Mouse (Mus musculus): ENCODE measurements at regions not wholly inside any gene's neighbourhood (a gene's known extent, or its start where the extent isn't known, plus 50 kb on each side); places are given as distances from the start of the nearest gene placed in this dataset.

DNA sequence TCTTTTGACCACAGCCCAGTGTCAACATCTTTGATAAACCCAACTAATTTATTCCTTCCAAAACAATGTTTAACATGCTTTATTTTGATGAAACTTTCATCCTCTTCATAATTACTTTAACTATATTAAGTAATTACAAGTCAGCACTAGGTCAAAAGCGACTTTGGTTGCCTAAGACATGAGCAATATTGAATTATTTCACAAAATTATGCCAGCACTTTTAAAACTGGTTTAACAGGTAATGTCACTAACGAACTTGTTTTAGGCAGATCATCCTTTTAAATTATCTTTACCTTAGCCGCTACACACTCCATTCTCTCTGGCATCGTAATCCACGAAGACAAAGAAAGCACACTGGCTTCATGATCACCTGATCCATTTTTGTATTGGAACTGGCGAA lies 669.8 kb upstream of the Pou3f3 start:
- H3K9me3 ChIP-seq (replicated peaks) = no peaks in the 10 kb centered on the region
- H3K36me3 ChIP-seq = no peaks in the 10 kb centered on the region
- H3K27ac ChIP-seq = no peak overlapping the region
- no peak overlapping the region for H3K4me3 ChIP-seq
- H3K4me1 ChIP-seq = no peaks in the 10 kb centered on the region
- H3K9ac ChIP-seq = no peak overlapping the region
- WGBS (ENCODE audit: insufficient replicate concordance) = 65% methylated on average over 6 of the region's 6 CpGs
- no peaks in the 10 kb centered on the region for H3K27me3 ChIP-seq (replicated peaks)
- no peak overlapping the region for H3K4me2 ChIP-seq
- no peak for ATAC-seq

DNA sequence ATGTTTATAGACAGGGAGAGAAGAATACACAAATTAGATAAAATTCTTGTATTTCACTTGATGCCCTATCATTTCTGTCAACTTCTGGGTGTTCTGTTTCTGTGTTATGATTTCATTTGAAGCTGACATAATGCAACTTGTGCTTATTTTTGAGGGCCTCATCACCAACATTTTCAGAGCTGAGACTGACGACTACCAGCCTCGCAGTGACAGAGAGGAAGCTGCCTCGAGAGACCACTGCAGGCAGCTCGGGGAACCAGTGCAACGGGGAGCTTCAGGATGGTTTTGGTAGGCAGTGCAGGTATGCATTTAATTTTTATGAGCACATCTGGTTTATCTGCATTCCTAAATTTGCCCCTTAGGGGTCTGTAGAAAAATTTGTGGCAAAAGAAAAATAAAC lies 669.1 kb upstream of the Pou3f3 start:
- Histone ChIP-seq H3K27me3 (replicated peaks) (no peaks in the 10 kb centered on the region), H3K9me3 (replicated peaks) (no peaks in the 10 kb centered on the region), H3K4me1 (no peaks in the 10 kb centered on the region), H3K27ac (no peak overlapping the region), H3K4me3 (no peak overlapping the region), H3K36me3 (no peaks in the 10 kb centered on the region), H3K9ac (no peak overlapping the region), H3K4me2 (no peak overlapping the region)
- 60% methylated on average over 5 of the region's 5 CpGs for WGBS (ENCODE audit: insufficient replicate concordance)
- no peak for ATAC-seq

DNA sequence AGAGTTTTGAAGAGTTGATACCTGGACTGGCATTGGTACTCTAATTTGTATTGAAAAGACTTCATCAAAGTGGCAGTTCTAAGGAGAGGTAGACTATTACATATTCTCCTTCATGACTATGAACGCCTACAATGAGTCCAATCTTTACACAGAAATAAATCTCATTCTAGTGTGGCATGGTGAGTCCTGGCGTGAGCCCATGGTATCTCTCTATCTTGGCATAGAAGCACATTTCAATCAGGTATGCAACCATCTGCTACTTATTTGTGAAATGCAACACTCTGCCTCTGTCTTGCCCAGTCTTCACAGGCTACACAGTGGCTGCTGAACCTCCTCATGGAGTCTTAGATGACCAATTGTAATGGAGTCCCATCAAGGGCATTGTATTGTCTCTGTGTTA lies 661.8 kb upstream of the Pou3f3 start:
- no peaks in the 10 kb centered on the region for H3K27me3 ChIP-seq (replicated peaks)
- no peak overlapping the region for H3K27ac ChIP-seq
- no peaks in the 10 kb centered on the region for H3K4me1 ChIP-seq
- no peak for ATAC-seq
- H3K9ac ChIP-seq = no peak overlapping the region
- WGBS (ENCODE audit: insufficient replicate concordance) = 47% methylated on average over 2 of the region's 2 CpGs
- H3K9me3 ChIP-seq (replicated peaks) = no peaks in the 10 kb centered on the region
- no peak overlapping the region for H3K4me3 ChIP-seq
- no peaks in the 10 kb centered on the region for H3K36me3 ChIP-seq
- no peak overlapping the region for H3K4me2 ChIP-seq

DNA sequence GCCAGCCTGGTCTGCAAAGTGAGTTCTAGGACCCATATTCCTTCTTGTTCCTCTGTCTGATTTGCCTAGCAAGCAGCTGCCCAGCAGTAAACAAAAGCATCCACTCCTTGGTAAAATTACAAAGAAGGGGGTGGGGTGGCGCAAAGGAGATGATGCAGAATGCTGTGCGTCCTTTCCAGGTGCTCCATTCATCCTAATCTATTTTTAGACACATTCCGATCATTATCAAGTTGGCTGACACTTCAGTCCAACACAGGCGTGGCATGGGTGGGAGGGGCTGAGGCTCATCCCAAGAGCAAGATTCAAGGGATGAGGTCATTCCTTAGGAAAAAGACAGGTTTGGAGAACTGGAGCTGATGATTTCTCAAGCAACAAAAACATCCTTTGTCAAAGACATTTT lies 660.2 kb upstream of the Pou3f3 start:
- Histone ChIP-seq H3K27ac (no peak overlapping the region), H3K36me3 (no peaks in the 10 kb centered on the region), H3K9ac (no peak overlapping the region), H3K27me3 (replicated peaks) (no peaks in the 10 kb centered on the region), H3K4me2 (no peak overlapping the region), H3K4me3 (no peak overlapping the region), H3K4me1 (no peaks in the 10 kb centered on the region), H3K9me3 (replicated peaks) (no peaks in the 10 kb centered on the region)
- ATAC-seq = no peak
- WGBS (ENCODE audit: insufficient replicate concordance) = 67% methylated on average over 4 of the region's 4 CpGs

DNA sequence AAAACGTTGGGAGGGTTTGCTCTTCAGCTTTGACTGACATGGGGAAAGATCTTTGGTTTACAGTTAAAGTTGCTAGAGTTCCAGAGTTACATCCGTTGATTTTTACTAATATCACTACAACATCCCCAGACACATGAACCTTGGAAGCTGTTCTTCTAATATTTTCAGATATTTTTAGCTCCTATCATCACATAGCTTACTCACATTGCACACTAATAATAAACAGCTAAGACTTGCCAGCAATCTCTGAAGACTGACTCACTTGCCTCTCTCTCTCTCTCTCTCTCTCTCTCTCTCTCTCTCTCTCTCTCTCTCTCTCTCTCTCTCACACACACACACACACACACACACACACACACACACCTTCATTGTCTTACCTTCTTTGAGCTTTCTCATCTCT lies 654.0 kb upstream of the Pou3f3 start:
- H3K4me1 ChIP-seq = no peaks in the 10 kb centered on the region
- WGBS (ENCODE audit: insufficient replicate concordance) = 44% methylated on average over 2 of the region's 2 CpGs
- no peaks in the 10 kb centered on the region for H3K9me3 ChIP-seq (replicated peaks)
- H3K9ac ChIP-seq = no peak overlapping the region
- H3K4me2 ChIP-seq = no peak overlapping the region
- no peak for ATAC-seq
- H3K36me3 ChIP-seq = no peaks in the 10 kb centered on the region
- H3K27me3 ChIP-seq (replicated peaks) = no peaks in the 10 kb centered on the region
- H3K4me3 ChIP-seq = no peak overlapping the region
- H3K27ac ChIP-seq = no peak overlapping the region

DNA sequence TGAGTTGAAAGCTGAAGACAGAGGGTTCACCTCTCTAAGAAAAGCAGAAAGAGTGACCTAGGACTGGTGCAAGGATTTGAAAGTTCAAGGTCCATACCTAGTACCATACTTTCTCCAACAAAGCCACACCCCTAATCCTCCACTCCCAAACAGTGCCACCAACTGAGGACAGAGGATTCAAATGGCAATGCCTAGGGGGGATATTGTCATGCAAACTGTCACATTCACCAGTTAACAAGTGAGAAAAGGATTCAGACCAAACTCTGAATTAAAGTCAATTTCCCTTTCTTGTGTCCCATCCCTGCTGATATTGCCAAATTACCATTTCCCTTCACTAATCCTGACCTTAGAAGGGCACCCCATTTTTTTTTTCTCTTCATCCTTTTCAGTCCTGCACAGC lies 637.1 kb upstream of the Pou3f3 start:
- H3K9ac ChIP-seq = no peak overlapping the region
- H3K27ac ChIP-seq = no peak overlapping the region
- no peaks in the 10 kb centered on the region for H3K36me3 ChIP-seq
- no peaks in the 10 kb centered on the region for H3K27me3 ChIP-seq (replicated peaks)
- no peak overlapping the region for H3K4me3 ChIP-seq
- no peak for ATAC-seq
- no peaks in the 10 kb centered on the region for H3K9me3 ChIP-seq (replicated peaks)
- H3K4me2 ChIP-seq = no peak overlapping the region
- no peaks in the 10 kb centered on the region for H3K4me1 ChIP-seq

DNA sequence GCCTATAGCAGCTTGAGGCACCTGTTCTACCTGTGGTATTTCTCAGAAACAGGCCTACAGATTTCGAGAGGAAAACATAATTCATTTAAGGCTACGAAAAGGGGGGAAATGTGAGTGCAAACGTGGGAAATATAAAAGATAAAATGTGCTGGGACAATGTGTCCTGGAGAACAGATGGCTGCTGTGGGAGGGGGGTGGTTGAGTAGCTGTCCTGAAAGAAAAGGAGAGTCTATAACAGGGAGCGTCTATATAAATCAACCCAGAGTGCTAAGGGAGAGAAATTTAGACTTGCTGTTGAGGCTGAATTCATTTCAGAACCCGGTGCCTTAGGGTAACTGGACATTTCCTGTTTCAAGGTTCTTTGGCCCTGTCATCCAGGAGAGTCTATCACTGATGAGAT lies 625.5 kb upstream of the Pou3f3 start:
- Histone ChIP-seq H3K36me3 (no peaks in the 10 kb centered on the region), H3K9ac (no peak overlapping the region), H3K27me3 (replicated peaks) (no peaks in the 10 kb centered on the region), H3K4me1 (no peaks in the 10 kb centered on the region), H3K9me3 (replicated peaks) (no peaks in the 10 kb centered on the region), H3K27ac (no peak overlapping the region), H3K4me3 (no peak overlapping the region), H3K4me2 (no peak overlapping the region)
- no peak for ATAC-seq
- WGBS (ENCODE audit: insufficient replicate concordance) = 49% methylated on average over 5 of the region's 5 CpGs

DNA sequence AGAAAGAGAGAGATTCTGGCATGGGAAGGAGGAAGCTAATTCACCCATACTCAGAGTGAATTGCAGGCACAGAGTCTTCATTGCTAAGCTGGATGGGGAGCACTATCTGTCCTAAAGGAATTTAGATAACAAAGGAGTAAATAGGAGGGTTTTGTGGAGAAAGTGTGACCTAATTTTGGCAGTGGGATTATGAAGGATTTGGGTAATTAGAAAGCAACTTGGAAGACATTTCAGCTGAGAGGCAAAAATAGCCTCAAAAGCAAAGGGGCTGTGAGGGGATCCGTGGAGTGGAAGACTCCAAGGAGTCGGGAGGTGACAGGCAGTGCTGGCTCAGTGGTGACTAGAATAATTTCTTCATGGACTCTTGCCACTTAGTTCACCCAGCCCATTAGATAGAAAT lies 599.5 kb upstream of the Pou3f3 start:
- H3K9ac ChIP-seq = no peak overlapping the region
- 40% methylated on average over 2 of the region's 2 CpGs for WGBS (ENCODE audit: insufficient replicate concordance)
- H3K4me3 ChIP-seq = no peak overlapping the region
- no peak overlapping the region for H3K27ac ChIP-seq
- no peak for ATAC-seq
- H3K4me2 ChIP-seq = no peak overlapping the region
- no peaks in the 10 kb centered on the region for H3K27me3 ChIP-seq (replicated peaks)
- H3K36me3 ChIP-seq = no peaks in the 10 kb centered on the region
- no peaks in the 10 kb centered on the region for H3K4me1 ChIP-seq
- no peaks in the 10 kb centered on the region for H3K9me3 ChIP-seq (replicated peaks)

DNA sequence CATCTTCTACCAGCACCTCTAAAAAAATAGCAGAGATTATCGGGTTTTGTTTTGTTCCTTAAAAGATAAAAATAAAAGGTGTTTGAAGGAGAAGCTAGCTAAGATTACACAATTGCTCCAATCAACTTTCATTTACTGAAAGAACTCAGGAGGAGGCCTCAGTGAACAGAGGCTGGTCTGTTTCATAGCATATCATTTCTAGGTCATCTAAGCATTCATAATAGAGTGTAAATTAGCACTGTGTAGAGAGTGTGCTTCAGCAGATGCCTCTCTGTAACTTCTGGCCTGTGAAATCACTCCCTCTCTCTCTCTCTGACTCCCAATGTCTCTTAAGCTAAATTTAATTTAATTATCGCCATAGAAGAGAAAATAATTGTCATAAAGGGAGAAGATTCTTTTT lies 597.0 kb upstream of the Pou3f3 start:
- ATAC-seq = no peak
- Histone ChIP-seq H3K4me1 (no peaks in the 10 kb centered on the region), H3K4me2 (no peak overlapping the region), H3K27ac (no peak overlapping the region), H3K36me3 (no peaks in the 10 kb centered on the region), H3K27me3 (replicated peaks) (no peaks in the 10 kb centered on the region), H3K9ac (no peak overlapping the region), H3K9me3 (replicated peaks) (no peaks in the 10 kb centered on the region), H3K4me3 (no peak overlapping the region)
- WGBS (ENCODE audit: insufficient replicate concordance) = 69% methylated on average over 2 of the region's 2 CpGs

DNA sequence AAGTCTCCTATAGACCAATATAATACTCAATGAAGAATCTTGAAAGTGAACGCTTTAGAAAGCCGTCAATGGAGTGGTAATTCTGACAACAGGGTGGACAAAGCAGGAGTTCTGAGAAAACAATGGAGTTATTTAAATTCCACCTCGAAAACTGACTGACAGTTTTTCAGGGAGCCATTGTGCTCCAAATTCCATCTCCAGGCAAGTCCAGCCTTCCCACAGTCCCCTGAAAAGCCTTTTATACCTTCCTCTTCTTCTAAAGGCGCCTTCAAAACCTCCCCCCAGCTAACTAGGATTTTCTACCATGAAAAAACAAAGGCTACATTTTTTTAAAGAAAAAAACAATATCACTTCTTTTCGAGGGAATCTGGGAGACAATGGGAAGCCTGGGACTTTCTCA lies 588.0 kb upstream of the Pou3f3 start:
- 58% methylated on average over 5 of the region's 5 CpGs for WGBS (ENCODE audit: insufficient replicate concordance)
- no peak for ATAC-seq
- H3K9me3 ChIP-seq (replicated peaks) = no peaks in the 10 kb centered on the region

DNA sequence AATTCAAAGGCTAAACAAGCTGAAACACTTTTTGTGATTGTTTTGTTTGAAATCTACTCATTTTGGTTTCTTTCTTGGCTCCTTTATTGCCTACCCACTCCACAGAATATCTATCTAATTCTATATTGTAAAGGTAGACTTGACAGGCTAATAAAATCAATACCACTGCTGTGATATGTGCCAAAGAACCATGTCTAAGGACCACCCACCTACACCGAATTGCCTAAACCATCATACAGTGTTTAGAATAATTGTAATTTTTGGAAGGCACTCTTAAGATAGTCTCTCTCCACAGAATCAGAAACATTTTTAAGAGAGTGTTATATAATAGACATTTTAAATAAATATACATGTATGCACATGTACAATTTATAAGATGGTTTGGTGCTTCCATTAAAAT lies 587.6 kb upstream of the Pou3f3 start:
- Histone ChIP-seq H3K4me1 (no peaks in the 10 kb centered on the region), H3K4me3 (no peak overlapping the region), H3K9me3 (replicated peaks) (no peaks in the 10 kb centered on the region), H3K27me3 (replicated peaks) (no peaks in the 10 kb centered on the region), H3K9ac (no peak overlapping the region), H3K27ac (no peak overlapping the region), H3K4me2 (no peak overlapping the region), H3K36me3 (no peaks in the 10 kb centered on the region)
- ATAC-seq = no peak
- WGBS (ENCODE audit: insufficient replicate concordance) = 77% methylated on average over 1 of the region's 1 CpGs

More for the DNA sequence above, 588.0 kb upstream of the Pou3f3 start:
- Histone ChIP-seq H3K4me3 (no peak overlapping the region), H3K4me1 (no peaks in the 10 kb centered on the region), H3K36me3 (no peaks in the 10 kb centered on the region), H3K9ac (no peak overlapping the region), H3K27me3 (replicated peaks) (no peaks in the 10 kb centered on the region), H3K4me2 (no peak overlapping the region), H3K27ac (no peak overlapping the region)

DNA sequence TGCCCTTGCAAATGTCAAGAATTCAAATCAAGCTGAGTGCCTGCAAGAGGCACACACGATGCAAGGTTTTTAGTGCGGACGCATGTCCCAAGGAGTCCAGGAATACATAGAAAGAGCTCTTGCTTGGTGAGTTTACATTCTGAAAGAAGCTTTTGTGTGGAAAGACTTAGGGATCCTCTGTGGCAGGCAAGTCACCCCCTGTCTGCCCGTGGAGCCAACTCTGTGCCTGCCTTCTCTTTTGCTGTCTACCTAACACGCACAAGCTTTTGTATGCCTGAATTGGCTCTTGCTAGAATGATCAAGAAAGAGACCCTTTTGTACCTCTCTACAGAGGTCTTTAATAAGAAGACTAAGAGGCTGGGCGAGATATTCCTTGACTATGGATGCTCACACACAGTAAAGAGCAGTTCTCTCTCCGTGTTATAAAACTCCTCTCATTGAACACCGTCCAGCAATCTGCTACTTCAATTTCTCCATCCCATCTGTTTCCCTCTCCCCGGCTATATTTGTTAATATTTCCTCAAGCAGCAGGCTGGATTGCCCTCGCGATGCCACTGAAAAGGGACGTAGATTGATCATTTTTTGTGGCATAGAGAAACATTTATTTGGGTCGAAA lies 543.3 kb upstream of the Pou3f3 start:
- WGBS (ENCODE audit: insufficient replicate concordance) = 72% methylated on average over 13 of the region's 13 CpGs
- Histone ChIP-seq H3K9me3 (replicated peaks) (no peaks in the 10 kb centered on the region), H3K4me2 (no peak overlapping the region), H3K4me3 (no peak overlapping the region), H3K4me1 (no peaks in the 10 kb centered on the region), H3K27ac (no peak overlapping the region), H3K27me3 (replicated peaks) (no peaks in the 10 kb centered on the region), H3K9ac (no peak overlapping the region), H3K36me3 (no peaks in the 10 kb centered on the region)
- ATAC-seq = no peak

DNA sequence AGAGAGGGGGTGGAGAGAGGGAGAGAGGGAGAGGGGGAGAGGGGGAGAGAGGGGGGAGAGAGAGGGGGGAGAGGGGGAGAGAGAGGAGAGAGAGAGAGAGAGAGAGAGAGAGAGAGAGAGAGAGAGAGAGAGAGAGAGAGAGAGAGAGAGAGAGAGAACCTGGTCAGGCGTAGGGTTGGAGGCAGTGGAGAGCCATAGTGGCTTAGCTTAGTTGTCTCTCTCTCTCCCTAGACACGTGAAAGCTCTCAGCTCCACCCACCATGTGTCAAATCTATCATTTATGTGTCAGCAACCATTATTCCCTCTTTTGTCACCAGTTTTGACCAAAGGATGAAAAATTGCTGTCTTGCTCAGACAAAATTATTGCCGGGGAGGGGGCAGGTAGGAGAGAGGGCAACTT lies 542.7 kb upstream of the Pou3f3 start:
- Histone ChIP-seq H3K36me3 (no peaks in the 10 kb centered on the region), H3K27me3 (replicated peaks) (no peaks in the 10 kb centered on the region), H3K9me3 (replicated peaks) (no peaks in the 10 kb centered on the region), H3K9ac (no peak overlapping the region), H3K4me1 (no peaks in the 10 kb centered on the region), H3K27ac (no peak overlapping the region), H3K4me3 (no peak overlapping the region), H3K4me2 (no peak overlapping the region)
- ATAC-seq = no peak
- 60% methylated on average over 3 of the region's 3 CpGs for WGBS (ENCODE audit: insufficient replicate concordance)
